Mouse (Mus musculus): ENCODE measurements around the gene Kank1. TPM values are rescaled to one million over a fixed set of nuclear protein-coding genes. Genes with fewer than 3 reads are reported as not detected.

Gene Kank1
- polyA plus RNA-seq, 1 experiment from 2014 or later: 37.7 TPM

GRCm38 (mm10) chr19:25360571-25361029 lies 123.8 kb downstream of the Kank1 start:
- WGBS: 41% methylated on average over 9 of the region's 9 CpGs
- 0 out of 2 replicates have a peak, but pooled peaks have one; percentile 20 for ATAC-seq (ENCODE audit: insufficient read depth, low FRiP score)
- H3K4me2 ChIP-seq (ENCODE audit: low read depth, low read length): no peak overlapping the region

GRCm38 (mm10) chr19:25361956-25362355 lies 125.2 kb downstream of the Kank1 start:
- H3K27ac ChIP-seq (ENCODE audit: low read length): no peak overlapping the region
- ATAC-seq (ENCODE audit: insufficient read depth, low FRiP score): no peak
- no peaks in the 10 kb centered on the region for H3K9me3 ChIP-seq (replicated peaks; ENCODE audit: control insufficient read depth, low read length)
- no peak overlapping the region for H3K9ac ChIP-seq (ENCODE audit: low read length)
- no peaks in the 10 kb centered on the region for H3K36me3 ChIP-seq (ENCODE audit: control insufficient read depth, insufficient read depth, low read length)
- WGBS: 67% methylated on average over 7 of the region's 7 CpGs
- no peaks in the 10 kb centered on the region for H3K27me3 ChIP-seq (ENCODE audit: control insufficient read depth, insufficient read depth, low read length)
- H3K4me2 ChIP-seq (ENCODE audit: low read depth, low read length): no peak overlapping the region
- H3K4me3 ChIP-seq (replicated peaks; ENCODE audit: low read length): no peak overlapping the region
- H3K4me1 ChIP-seq (ENCODE audit: control insufficient read depth, insufficient read depth, low read length): peaks cover 7% of the 10 kb centered on the region

More at GRCm38 (mm10) chr19:25360571-25361029, 123.8 kb downstream of the Kank1 start:
- H3K4me3 ChIP-seq (replicated peaks; ENCODE audit: low read length): no peak overlapping the region
- no peaks in the 10 kb centered on the region for H3K9me3 ChIP-seq (replicated peaks; ENCODE audit: control insufficient read depth, low read length)
- no peak overlapping the region for H3K9ac ChIP-seq (ENCODE audit: low read length)
- H3K36me3 ChIP-seq (ENCODE audit: control insufficient read depth, insufficient read depth, low read length): no peaks in the 10 kb centered on the region
- no peak overlapping the region for H3K27ac ChIP-seq (ENCODE audit: low read length)
- H3K4me1 ChIP-seq (ENCODE audit: control insufficient read depth, insufficient read depth, low read length): peaks cover 7% of the 10 kb centered on the region
- H3K27me3 ChIP-seq (ENCODE audit: control insufficient read depth, insufficient read depth, low read length): no peaks in the 10 kb centered on the region

GRCm38 (mm10) chr19:25365698-25366097 lies 128.9 kb downstream of the Kank1 start:
- Histone ChIP-seq H3K9ac (ENCODE audit: low read length) (no peak overlapping the region), H3K4me1 (ENCODE audit: control insufficient read depth, insufficient read depth, low read length) (no peaks in the 10 kb centered on the region), H3K4me2 (ENCODE audit: low read depth, low read length) (no peak overlapping the region), H3K36me3 (ENCODE audit: control insufficient read depth, insufficient read depth, low read length) (no peaks in the 10 kb centered on the region), H3K27ac (ENCODE audit: low read length) (no peak overlapping the region), H3K9me3 (replicated peaks; ENCODE audit: control insufficient read depth, low read length) (no peaks in the 10 kb centered on the region), H3K4me3 (replicated peaks; ENCODE audit: low read length) (no peak overlapping the region), H3K27me3 (ENCODE audit: control insufficient read depth, insufficient read depth, low read length) (no peaks in the 10 kb centered on the region)
- 73% methylated on average over 5 of the region's 5 CpGs for WGBS
- ATAC-seq (ENCODE audit: insufficient read depth, low FRiP score): no peak

- no peak overlapping the region for H3K4me2 ChIP-seq (ENCODE audit: low read depth, low read length)
- no peak overlapping the region for H3K4me3 ChIP-seq (replicated peaks; ENCODE audit: low read length)
- no peaks in the 10 kb centered on the region for H3K9me3 ChIP-seq (replicated peaks; ENCODE audit: control insufficient read depth, low read length)
- no peaks in the 10 kb centered on the region for H3K4me1 ChIP-seq (ENCODE audit: control insufficient read depth, insufficient read depth, low read length)
- H3K27ac ChIP-seq (ENCODE audit: low read length): no peak overlapping the region
- WGBS: 79% methylated on average over 12 of the region's 12 CpGs
- H3K9ac ChIP-seq (ENCODE audit: low read length): no peak overlapping the region
- H3K27me3 ChIP-seq (ENCODE audit: control insufficient read depth, insufficient read depth, low read length): no peaks in the 10 kb centered on the region
- no peaks in the 10 kb centered on the region for H3K36me3 ChIP-seq (ENCODE audit: control insufficient read depth, insufficient read depth, low read length)
- no peak for ATAC-seq (ENCODE audit: insufficient read depth, low FRiP score)
These were observed 129.8 kb downstream of the Kank1 start for GRCm38 (mm10) chr19:25366620-25367019.

DNA sequence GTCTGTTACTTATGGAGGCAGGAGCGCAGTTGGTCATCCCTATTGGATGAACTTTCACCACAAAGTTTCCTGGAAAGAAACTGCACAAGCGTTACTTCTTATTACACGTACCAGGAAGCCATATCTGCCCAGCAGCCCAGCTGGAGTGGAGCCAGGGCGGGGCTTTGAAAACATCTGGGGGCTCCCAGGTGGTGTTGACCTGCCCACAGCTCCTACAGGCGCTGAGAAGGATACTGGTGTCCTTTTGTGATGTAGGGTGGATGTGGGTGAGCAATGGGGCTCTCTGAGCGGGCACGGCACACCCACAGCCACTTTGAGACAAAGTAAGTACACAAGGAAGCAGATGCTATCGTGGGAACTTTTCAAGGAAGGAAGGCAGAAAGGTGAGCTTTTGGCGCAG lies 133.7 kb downstream of the Kank1 start:
- peak; percentile 58; the same call in 1 of the 2 replicates for ATAC-seq (ENCODE audit: insufficient read depth, low FRiP score)
- Histone ChIP-seq H3K4me1 (ENCODE audit: control insufficient read depth, insufficient read depth, low read length) (peaks cover 21% of the 10 kb centered on the region), H3K27me3 (ENCODE audit: control insufficient read depth, insufficient read depth, low read length) (no peaks in the 10 kb centered on the region), H3K36me3 (ENCODE audit: control insufficient read depth, insufficient read depth, low read length) (no peaks in the 10 kb centered on the region), H3K9ac (ENCODE audit: low read length) (no peak overlapping the region), H3K4me3 (replicated peaks; ENCODE audit: low read length) (no peak overlapping the region), H3K9me3 (replicated peaks; ENCODE audit: control insufficient read depth, low read length) (no peaks in the 10 kb centered on the region), H3K27ac (ENCODE audit: low read length) (no peak overlapping the region), H3K4me2 (ENCODE audit: low read depth, low read length) (no peak overlapping the region)
- WGBS: 79% methylated on average over 9 of the region's 9 CpGs

GRCm38 (mm10) chr19:25372794-25373193 lies 136.0 kb downstream of the Kank1 start:
- Histone ChIP-seq H3K9ac (ENCODE audit: low read length) (no peak overlapping the region), H3K4me1 (ENCODE audit: control insufficient read depth, insufficient read depth, low read length) (peaks cover 21% of the 10 kb centered on the region), H3K27me3 (ENCODE audit: control insufficient read depth, insufficient read depth, low read length) (no peaks in the 10 kb centered on the region), H3K36me3 (ENCODE audit: control insufficient read depth, insufficient read depth, low read length) (no peaks in the 10 kb centered on the region), H3K4me2 (ENCODE audit: low read depth, low read length) (no peak overlapping the region), H3K9me3 (replicated peaks; ENCODE audit: control insufficient read depth, low read length) (no peaks in the 10 kb centered on the region), H3K27ac (ENCODE audit: low read length) (peak overlapping the region; percentile 80), H3K4me3 (replicated peaks; ENCODE audit: low read length) (no peak overlapping the region)
- WGBS: 62% methylated on average over 7 of the region's 7 CpGs
- ATAC-seq (ENCODE audit: insufficient read depth, low FRiP score): peak; percentile 77

DNA sequence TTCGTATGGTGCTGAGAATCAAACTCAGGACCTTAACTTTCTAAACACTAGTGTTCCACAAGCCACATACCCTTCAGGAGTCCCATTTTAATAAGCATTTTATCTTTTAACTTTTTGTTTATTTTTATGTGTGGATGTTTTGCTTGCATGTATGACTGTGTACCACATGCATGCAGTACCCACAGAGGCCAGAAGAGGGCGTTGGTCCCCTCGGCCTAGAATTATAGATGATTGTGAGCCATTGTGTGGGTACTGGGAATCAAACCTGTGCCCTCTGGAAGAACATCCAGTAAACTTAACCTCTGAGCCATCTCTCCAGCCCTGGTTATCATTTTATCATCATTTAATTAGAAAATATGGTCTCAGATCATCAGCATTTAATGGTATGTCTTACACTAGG lies 136.8 kb downstream of the Kank1 start:
- ATAC-seq (ENCODE audit: insufficient read depth, low FRiP score): no peak
- H3K27ac ChIP-seq (ENCODE audit: low read length): peak overlapping the region; percentile 53; the same call in 1 of the 2 replicates
- H3K4me1 ChIP-seq (ENCODE audit: control insufficient read depth, insufficient read depth, low read length): peaks cover 21% of the 10 kb centered on the region
- H3K9me3 ChIP-seq (replicated peaks; ENCODE audit: control insufficient read depth, low read length): no peaks in the 10 kb centered on the region
- H3K27me3 ChIP-seq (ENCODE audit: control insufficient read depth, insufficient read depth, low read length): no peaks in the 10 kb centered on the region
- no peak overlapping the region for H3K4me2 ChIP-seq (ENCODE audit: low read depth, low read length)
- no peaks in the 10 kb centered on the region for H3K36me3 ChIP-seq (ENCODE audit: control insufficient read depth, insufficient read depth, low read length)
- H3K4me3 ChIP-seq (replicated peaks; ENCODE audit: low read length): no peak overlapping the region
- WGBS: 45% methylated on average over 3 of the region's 3 CpGs
- H3K9ac ChIP-seq (ENCODE audit: low read length): no peak overlapping the region

GRCm38 (mm10) chr19:25374191-25374590 lies 137.4 kb downstream of the Kank1 start:
- H3K9me3 ChIP-seq (replicated peaks; ENCODE audit: control insufficient read depth, low read length): no peaks in the 10 kb centered on the region
- H3K4me2 ChIP-seq (ENCODE audit: low read depth, low read length): no peak overlapping the region
- ATAC-seq (ENCODE audit: insufficient read depth, low FRiP score): no peak
- H3K9ac ChIP-seq (ENCODE audit: low read length): no peak overlapping the region
- no peak overlapping the region for H3K4me3 ChIP-seq (replicated peaks; ENCODE audit: low read length)
- H3K27me3 ChIP-seq (ENCODE audit: control insufficient read depth, insufficient read depth, low read length): no peaks in the 10 kb centered on the region
- no peak overlapping the region for H3K27ac ChIP-seq (ENCODE audit: low read length)
- 58% methylated on average over 9 of the region's 9 CpGs for WGBS
- H3K4me1 ChIP-seq (ENCODE audit: control insufficient read depth, insufficient read depth, low read length): peaks cover 21% of the 10 kb centered on the region
- H3K36me3 ChIP-seq (ENCODE audit: control insufficient read depth, insufficient read depth, low read length): no peaks in the 10 kb centered on the region

- WGBS: 20% methylated on average over 12 of the region's 12 CpGs
- Histone ChIP-seq H3K27ac (ENCODE audit: low read length) (peak overlapping the region; percentile 67), H3K36me3 (ENCODE audit: control insufficient read depth, insufficient read depth, low read length) (no peaks in the 10 kb centered on the region), H3K4me1 (ENCODE audit: control insufficient read depth, insufficient read depth, low read length) (peaks cover 21% of the 10 kb centered on the region), H3K4me2 (ENCODE audit: low read depth, low read length) (no peak overlapping the region), H3K9ac (ENCODE audit: low read length) (0 out of 2 replicates have a peak overlapping the region, but pooled peaks have one; percentile 34), H3K4me3 (replicated peaks; ENCODE audit: low read length) (no peak overlapping the region), H3K27me3 (ENCODE audit: control insufficient read depth, insufficient read depth, low read length) (no peaks in the 10 kb centered on the region), H3K9me3 (replicated peaks; ENCODE audit: control insufficient read depth, low read length) (no peaks in the 10 kb centered on the region)
- peak; percentile 48 for ATAC-seq (ENCODE audit: insufficient read depth, low FRiP score)
These were observed 138.2 kb downstream of the Kank1 start for GRCm38 (mm10) chr19:25374926-25375325.
